8 mouse cellular contexts compared by ENCODE assay signal in genomic region chr6:114643716-114644115, GRCm38 (mm10). TPM values are rescaled to one million over a fixed set of nuclear protein-coding genes. Genes with fewer than 3 reads are reported as not detected.
DNase-seq lines count a peak whose midpoint lies in the region; ATAC-seq and TF ChIP-seq lines count a peak whose summit lies in the region.

No protein-coding gene starts in this region.

- peak overlapping the region; percentile 68 for H3K4me3 ChIP-seq in lung, embryonic 14.5 days (ENCODE audit: low read depth, low read length)
- peak overlapping the region; percentile 71 for H3K4me3 ChIP-seq in embryonic facial prominence, embryonic 12.5 days
- H3K4me3 ChIP-seq in intestine, embryonic 16.5 days (ENCODE audit: low read length): peak overlapping the region; percentile 80
- H3K4me3 ChIP-seq in neural tube, embryonic 14.5 days (ENCODE audit: low read depth, low read length): peak overlapping the region; percentile 61

- H3K4me1 ChIP-seq in lung, embryonic 14.5 days (ENCODE audit: insufficient read depth): peaks cover 6% of the 10 kb centered on the region; the same call in 1 of the 2 replicates
- H3K4me1 ChIP-seq in embryonic facial prominence, embryonic 12.5 days: peaks cover 5% of the 10 kb centered on the region
- H3K4me1 ChIP-seq in intestine, embryonic 16.5 days (ENCODE audit: control insufficient read depth, insufficient read depth, low read length): peaks cover 5% of the 10 kb centered on the region
- H3K4me1 ChIP-seq in neural tube, embryonic 14.5 days (ENCODE audit: control insufficient read depth, insufficient read depth, low read length): peaks cover 4% of the 10 kb centered on the region; the same call in 1 of the 2 replicates

- H3K27ac ChIP-seq in lung, embryonic 14.5 days (ENCODE audit: low read depth): no peak overlapping the region
- H3K27ac ChIP-seq in embryonic facial prominence, embryonic 12.5 days: no peak overlapping the region
- no peak overlapping the region for H3K27ac ChIP-seq in intestine, embryonic 16.5 days (ENCODE audit: low read length)
- H3K27ac ChIP-seq in neural tube, embryonic 14.5 days (ENCODE audit: low read depth, low read length): no peak overlapping the region

- peak overlapping the region; percentile 68 for H3K9ac ChIP-seq in lung, embryonic 14.5 days
- H3K9ac ChIP-seq in embryonic facial prominence, embryonic 12.5 days: peak overlapping the region; percentile 66; the same call in 1 of the 2 replicates
- H3K9ac ChIP-seq in intestine, embryonic 16.5 days (ENCODE audit: low read depth, low read length): peak overlapping the region; percentile 78
- peak overlapping the region; percentile 49; the same call in 1 of the 2 replicates for H3K9ac ChIP-seq in neural tube, embryonic 14.5 days (replicated peaks; ENCODE audit: low read depth, low read length)

- no peaks in the 10 kb centered on the region for H3K9me3 ChIP-seq in lung, embryonic 14.5 days (ENCODE audit: low read depth, low read length)
- H3K9me3 ChIP-seq in embryonic facial prominence, embryonic 12.5 days: no peaks in the 10 kb centered on the region
- H3K9me3 ChIP-seq in intestine, embryonic 16.5 days (ENCODE audit: control insufficient read depth, low read length): no peaks in the 10 kb centered on the region
- H3K9me3 ChIP-seq in neural tube, embryonic 14.5 days (ENCODE audit: control insufficient read depth, low read length): no peaks in the 10 kb centered on the region

- ATAC-seq in lung, embryonic 14.5 days (ENCODE audit: insufficient read depth): no peak
- no peak for ATAC-seq in embryonic facial prominence, embryonic 12.5 days (ENCODE audit: insufficient number of reproducible peaks, insufficient read depth, low FRiP score, low TSS enrichment)
- ATAC-seq in intestine, embryonic 16.5 days: no peak
- ATAC-seq in neural tube, embryonic 14.5 days (ENCODE audit: low read depth): no peak

- WGBS in lung, embryonic 14.5 days: 36% methylated on average over 8 of the region's 8 CpGs
- 38% methylated on average over 8 of the region's 8 CpGs for WGBS in embryonic facial prominence, embryonic 12.5 days
- WGBS in intestine, embryonic 16.5 days: 45% methylated on average over 8 of the region's 8 CpGs
- 52% methylated on average over 8 of the region's 8 CpGs for WGBS in neural tube, embryonic 14.5 days

- peak overlapping the region; percentile 93 for H3K4me2 ChIP-seq in lung, embryonic 14.5 days
- peak overlapping the region; percentile 88 for H3K4me2 ChIP-seq in embryonic facial prominence, embryonic 12.5 days (replicated peaks)
- peak overlapping the region; percentile 77 for H3K4me2 ChIP-seq in intestine, embryonic 16.5 days (ENCODE audit: low read depth, low read length)
- peak overlapping the region; percentile 67 for H3K4me2 ChIP-seq in neural tube, embryonic 14.5 days (ENCODE audit: low read depth, low read length)

- no peak for DNase-seq in lung, embryonic 14.5 days
- no peak for DNase-seq in lung, adult 18-20 months
- no peak for DNase-seq in spleen, postnatal 10 days (ENCODE audit: low spot score in 2 of 2)
- no peak for DNase-seq in layer of hippocampus, adult 18-20 months (ENCODE audit: low spot score in 2 of 2)
- no peak for DNase-seq in adrenal gland, adult 2 months

- no peak for TF ChIP-seq CTCF in lung, embryonic 14.5 days (IDR thresholded peaks at IDR 0.05; ENCODE audit: low read depth)

- no peaks in the 10 kb centered on the region for H3K27me3 ChIP-seq in lung, embryonic 14.5 days (ENCODE audit: insufficient read depth, low read length)
- H3K27me3 ChIP-seq in embryonic facial prominence, embryonic 12.5 days: no peaks in the 10 kb centered on the region
- no peaks in the 10 kb centered on the region for H3K27me3 ChIP-seq in intestine, embryonic 16.5 days (replicated peaks; ENCODE audit: control insufficient read depth, insufficient read depth, low read length)
- no peaks in the 10 kb centered on the region for H3K27me3 ChIP-seq in neural tube, embryonic 14.5 days (ENCODE audit: control insufficient read depth, insufficient read depth, low read length)

- H3K36me3 ChIP-seq in lung, embryonic 14.5 days (ENCODE audit: insufficient read depth): no peaks in the 10 kb centered on the region
- no peaks in the 10 kb centered on the region for H3K36me3 ChIP-seq in embryonic facial prominence, embryonic 12.5 days
- no peaks in the 10 kb centered on the region for H3K36me3 ChIP-seq in intestine, embryonic 16.5 days (ENCODE audit: control insufficient read depth, insufficient read depth, low read length)
- no peaks in the 10 kb centered on the region for H3K36me3 ChIP-seq in neural tube, embryonic 14.5 days (ENCODE audit: control insufficient read depth, insufficient read depth, low read length)

RNA-seq across cellular contexts. Expression of gene Atg7, which starts 0.8 kb away (rescaled TPM):
- polyA plus RNA-seq in lung, embryonic 14.5 days (2014; fragmentation: Nextera tagmentation; extraction: Ambion mirVana): 20.5 and 21.6 TPM in 2 replicates
- 18.3 and 18.8 TPM in 2 replicates for polyA plus RNA-seq in embryonic facial prominence, embryonic 12.5 days (2016; fragmentation: Nextera tagmentation; extraction: Ambion mirVana)
- polyA plus RNA-seq in intestine, embryonic 16.5 days (2015; fragmentation: Nextera tagmentation; extraction: Ambion mirVana): 21.5 and 25.5 TPM in 2 replicates
- 15.7 and 17.4 TPM in 2 replicates for polyA plus RNA-seq in neural tube, embryonic 14.5 days (2014; fragmentation: Nextera tagmentation; extraction: Ambion mirVana)
- total RNA-seq in layer of hippocampus, adult 18-20 months (2021): 10 to 100 TPM; 25.0 TPM
- 10 to 100 TPM; 38.8 to 39.8 TPM for total RNA-seq in adrenal gland, adult 2 months (2021)
- 20.1 and 23.2 TPM in 2 replicates for polyA plus RNA-seq in adrenal gland, adult 2 months (2012; rRNA removed)
